Mouse (Mus musculus) urinary bladder, postnatal 10 days (tissue): Measurements from ENCODE around the gene Fnip1.

Experiments
- DNase-seq: peaks from one replicate; pipeline ENCODE4 v3.0.0; 2022; ENCODE audit warnings: low spot score

Gene Fnip1

GRCm38 (mm10) chr11:54458168-54458567, 20.2 kb downstream of the Fnip1 start:
- DNase-seq = no peak

GRCm38 (mm10) chr11:54464557-54465244, 26.7 kb downstream of the Fnip1 start:
- DNase-seq = no peak

- DNase-seq = no peak
These were observed 34.2 kb downstream of the Fnip1 start for GRCm38 (mm10) chr11:54472231-54472630.

GRCm38 (mm10) chr11:54478414-54478813, 40.4 kb downstream of the Fnip1 start:
- no peak for DNase-seq

GRCm38 (mm10) chr11:54486041-54486440, 48.0 kb downstream of the Fnip1 start:
- no peak for DNase-seq

DNA sequence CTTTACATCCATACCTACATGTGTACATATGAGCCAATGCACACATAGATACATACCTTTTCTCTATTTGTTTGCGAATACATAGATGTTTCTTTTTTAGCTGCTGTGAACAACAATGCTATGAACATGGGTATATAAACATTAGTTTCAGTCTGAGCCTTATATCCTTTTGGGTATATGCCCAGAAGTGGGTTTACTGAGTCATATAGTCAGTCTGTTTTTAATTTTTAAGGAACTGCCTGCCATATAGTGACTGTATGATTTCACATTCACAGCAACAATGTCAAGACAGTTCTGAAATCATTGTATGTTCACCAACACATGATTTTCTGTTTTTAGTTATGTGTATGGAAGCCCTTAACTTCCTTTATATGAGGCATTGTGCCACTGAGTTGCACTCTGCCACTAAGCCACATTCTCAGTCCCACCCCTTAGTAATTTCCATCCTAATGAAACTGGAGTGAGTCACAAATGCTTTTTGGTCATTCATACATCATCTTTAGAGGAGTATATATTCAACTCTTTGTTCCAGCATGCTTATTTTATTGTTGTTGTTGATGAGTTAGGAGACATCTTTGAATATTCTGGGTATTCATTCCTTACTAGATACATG, 54.1 kb downstream of the Fnip1 start:
- DNase-seq = no peak

GRCm38 (mm10) chr11:54492559-54492958, 54.6 kb downstream of the Fnip1 start:
- no peak for DNase-seq

DNA sequence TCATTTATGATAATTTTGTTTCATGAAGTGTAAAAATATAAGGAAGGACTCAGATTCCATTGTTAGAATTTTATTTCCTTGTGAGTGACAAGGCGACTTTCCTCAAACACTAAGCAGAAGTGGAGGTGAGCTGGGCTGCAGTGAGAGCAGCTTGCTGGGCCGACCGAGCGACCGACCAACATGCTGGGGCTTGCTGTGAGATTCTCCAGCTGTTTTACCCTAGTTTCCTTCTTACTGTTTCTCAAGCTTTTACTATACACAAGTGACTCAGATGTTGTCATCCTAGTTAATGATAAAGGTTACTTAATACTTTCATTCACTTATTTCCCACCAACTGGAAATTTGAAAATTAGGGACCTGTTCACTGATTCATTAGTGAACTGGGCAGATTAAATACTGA, 61.8 kb downstream of the Fnip1 start:
- no peak for DNase-seq

DNA sequence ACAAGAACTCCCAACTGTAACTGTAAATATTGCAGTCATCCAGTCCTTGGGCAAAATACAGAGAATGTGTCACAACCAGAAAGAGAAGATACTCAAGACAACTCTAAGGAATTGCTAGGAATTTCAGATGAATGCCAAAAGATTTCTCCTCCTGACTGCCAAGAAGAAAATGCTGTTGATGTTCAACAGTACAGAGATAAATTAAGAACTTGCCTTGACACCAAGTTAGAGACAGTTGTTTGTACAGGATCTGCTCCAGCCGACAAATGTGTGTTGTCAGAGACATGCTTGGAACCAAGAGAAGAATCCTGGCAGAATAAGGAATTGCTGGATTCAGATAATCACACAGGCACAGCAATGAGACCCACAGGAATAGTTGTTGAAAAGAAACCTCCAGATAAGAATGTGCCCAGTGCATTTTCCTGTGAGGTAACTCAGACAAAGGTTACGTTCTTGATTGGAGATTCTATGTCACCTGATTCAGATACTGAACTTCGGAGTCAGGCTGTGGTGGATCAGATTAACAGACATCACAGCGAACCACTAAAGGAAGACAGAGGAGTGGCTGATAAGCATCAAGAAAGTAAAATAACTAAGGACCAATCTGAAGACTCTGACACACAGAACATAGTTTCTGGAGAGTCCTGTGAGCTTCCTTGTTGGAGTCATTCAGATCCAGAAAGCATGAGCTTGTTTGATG, 64.7 kb downstream of the Fnip1 start:
- DNase-seq = no peak

DNA sequence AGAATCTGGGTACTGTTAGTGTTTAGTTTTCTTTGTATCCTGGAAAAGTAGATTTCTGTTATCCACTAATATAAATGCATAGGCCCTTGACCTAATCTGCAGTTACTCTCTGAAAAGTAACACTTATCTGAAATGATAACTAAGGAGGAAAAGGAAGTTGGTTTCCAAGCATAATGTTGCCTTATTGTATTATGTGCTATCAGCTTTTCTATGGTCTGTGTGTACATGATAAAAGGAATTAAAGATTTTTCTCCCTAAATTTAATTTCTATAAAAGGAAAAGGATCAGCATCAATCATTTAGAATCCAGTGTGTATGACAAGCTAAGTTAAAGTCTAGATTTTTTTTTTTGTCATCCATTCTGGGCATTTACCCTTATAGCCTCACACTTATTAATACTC, 75.6 kb downstream of the Fnip1 start:
- DNase-seq = no peak

GRCm38 (mm10) chr11:54521927-54522528, 84.0 kb downstream of the Fnip1 start:
- no peak for DNase-seq

- peak; percentile 93 for DNase-seq
These were observed 84.8 kb downstream of the Fnip1 start, which contains the start of gene Rapgef6 for GRCm38 (mm10) chr11:54522529-54523430. Gene Rapgef6, plus strand, starts transcription at chr11:54522847.

GRCm38 (mm10) chr11:54523431-54524001, 85.5 kb downstream of the Fnip1 start:
- DNase-seq = no peak

DNA sequence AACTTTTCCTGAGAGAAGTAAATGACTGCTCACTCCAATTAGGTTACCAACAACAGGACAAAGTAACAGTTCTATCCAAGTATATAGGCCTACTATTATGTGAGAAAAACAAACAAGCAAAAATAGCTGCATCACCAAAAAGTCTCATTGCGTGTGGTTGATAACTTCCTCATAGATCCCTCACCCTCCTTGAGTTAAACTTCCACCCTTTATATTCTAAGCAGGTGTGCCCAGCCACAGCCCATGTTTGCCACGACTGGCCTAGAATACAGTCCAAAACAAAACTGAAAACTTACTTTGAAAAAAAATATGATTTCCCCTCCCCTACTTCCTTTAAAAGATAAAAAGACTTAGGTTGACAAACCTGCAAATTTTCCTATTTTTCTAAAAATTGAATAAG, 90.0 kb downstream of the Fnip1 start:
- DNase-seq = no peak

GRCm38 (mm10) chr11:54530391-54530790, 92.4 kb downstream of the Fnip1 start:
- no peak for DNase-seq

DNA sequence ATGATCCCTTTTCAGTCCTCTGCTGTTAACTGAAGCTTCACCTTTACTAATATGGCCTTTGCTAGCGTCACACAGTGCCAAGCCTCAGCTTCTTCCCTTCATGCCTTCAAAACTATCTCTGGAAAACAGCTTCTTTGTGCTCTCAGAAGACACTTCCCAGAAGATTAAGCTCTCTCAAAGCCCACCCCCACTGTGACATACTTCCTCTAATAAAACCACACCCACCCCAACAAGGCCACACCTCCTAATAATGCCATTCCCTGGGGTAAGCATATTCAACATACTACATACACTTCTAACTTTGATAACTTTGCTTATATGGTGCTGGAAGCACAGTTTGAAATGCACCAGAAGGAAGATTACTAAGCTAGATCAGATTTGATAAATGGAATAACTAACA, 92.9 kb downstream of the Fnip1 start:
- DNase-seq = no peak

DNA sequence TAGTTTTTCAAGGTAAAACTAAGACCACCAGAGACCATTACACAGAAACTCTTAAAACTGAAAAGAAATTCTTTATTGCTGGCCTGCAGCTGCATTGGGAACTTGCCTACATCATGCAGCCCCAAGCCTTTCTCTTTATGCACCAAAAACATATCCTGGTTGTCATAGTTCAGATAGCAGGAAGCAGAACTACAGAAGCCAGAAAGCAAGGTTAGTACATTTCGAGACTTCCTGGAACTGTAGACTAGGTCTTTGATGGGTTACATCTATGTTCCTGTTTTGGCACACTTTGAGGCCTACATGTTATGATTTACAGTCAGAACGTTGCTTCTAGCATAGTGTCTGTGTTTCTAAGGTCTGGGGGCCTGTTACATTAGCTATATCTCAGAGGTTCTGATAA, 95.8 kb downstream of the Fnip1 start:
- no peak for DNase-seq

- peak; percentile 27 for DNase-seq
These were observed 96.9 kb downstream of the Fnip1 start for GRCm38 (mm10) chr11:54534871-54535270.

DNA sequence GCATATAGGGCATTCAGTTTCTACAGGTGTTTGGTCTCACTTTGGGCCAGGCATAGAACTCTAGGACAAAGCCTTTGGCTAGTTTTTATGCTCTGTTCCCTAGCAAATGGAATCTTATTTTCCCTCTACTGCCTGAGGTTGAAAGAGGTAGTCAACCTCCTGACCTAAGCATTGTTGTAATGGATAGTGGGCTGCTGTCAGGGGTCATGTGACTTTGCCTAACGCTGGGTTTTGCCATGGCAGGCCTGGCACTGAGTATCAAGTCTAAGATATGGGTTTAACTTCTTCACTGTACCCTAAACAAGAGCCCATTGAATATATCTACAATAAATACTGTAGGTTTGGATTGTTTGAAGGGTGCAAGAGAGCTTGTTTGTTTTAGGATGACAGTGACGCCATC, 101.0 kb downstream of the Fnip1 start:
- no peak for DNase-seq

DNA sequence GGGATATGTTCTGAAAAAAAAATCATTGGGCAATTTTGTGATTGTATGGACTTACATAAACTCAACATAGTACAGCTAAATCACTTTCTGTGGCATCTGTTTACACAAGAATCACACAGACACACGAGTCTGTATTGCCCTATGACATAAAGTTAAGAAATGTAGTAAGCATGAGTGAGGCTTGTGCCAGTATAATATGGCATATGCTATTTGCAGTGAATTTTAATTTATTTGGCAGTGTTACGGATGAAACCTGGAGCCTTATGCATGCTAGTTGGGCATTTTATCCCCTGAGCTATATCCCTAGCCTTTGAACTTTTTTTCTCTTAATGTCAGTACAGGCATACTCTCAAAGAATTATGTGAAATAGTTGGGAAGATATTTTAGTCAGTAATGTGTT, 101.5 kb downstream of the Fnip1 start:
- no peak for DNase-seq

GRCm38 (mm10) chr11:54540328-54540727, 102.3 kb downstream of the Fnip1 start:
- DNase-seq = no peak
